Mouse (Mus musculus): Measurements from ENCODE around the gene Prune1.

DNA sequence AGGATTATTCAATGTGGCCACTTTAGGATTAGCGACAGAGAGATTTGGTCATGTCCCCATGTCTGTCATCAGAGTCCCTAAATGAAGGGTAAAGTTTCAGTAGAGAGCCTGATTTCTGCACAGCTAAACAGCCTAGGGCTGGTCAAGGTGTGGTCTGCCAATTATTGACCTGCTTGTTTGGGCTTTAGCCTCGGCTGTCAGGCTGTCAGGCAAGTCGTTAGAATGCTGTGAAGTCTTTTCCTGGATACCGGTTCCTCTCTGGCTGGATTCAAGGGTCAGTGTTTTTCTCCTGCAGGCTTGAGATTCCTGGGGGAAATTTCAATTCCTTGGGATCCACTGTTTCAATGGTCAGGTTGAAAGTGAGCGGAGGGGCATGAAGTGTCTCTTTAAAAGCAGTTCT lies 4.1 kb upstream of the Prune1 start:
- TF ChIP-seq CTCF (IDR thresholded peaks at IDR 0.05; ENCODE audit: low read depth) (no peak), EP300 (IDR thresholded peaks at IDR 0.05; ENCODE audit: low read depth) (no peak)
